Mouse (Mus musculus) layer of hippocampus, adult 18-20 months (tissue): ENCODE measurements at regions not wholly inside any gene's neighbourhood (a gene's known extent, or its start where the extent isn't known, plus 50 kb on each side); places are given as distances from the start of the nearest gene placed in this dataset.
A peak's percentile ranks its signal among the peaks of the same experiment; 100 is the strongest.

Source experiments
- DNase-seq, 2 experiments: peaks; one replicate each; pipeline ENCODE4 v3.0.0; 2022; ENCODE audit warnings: low spot score in 2 of 2

DNA sequence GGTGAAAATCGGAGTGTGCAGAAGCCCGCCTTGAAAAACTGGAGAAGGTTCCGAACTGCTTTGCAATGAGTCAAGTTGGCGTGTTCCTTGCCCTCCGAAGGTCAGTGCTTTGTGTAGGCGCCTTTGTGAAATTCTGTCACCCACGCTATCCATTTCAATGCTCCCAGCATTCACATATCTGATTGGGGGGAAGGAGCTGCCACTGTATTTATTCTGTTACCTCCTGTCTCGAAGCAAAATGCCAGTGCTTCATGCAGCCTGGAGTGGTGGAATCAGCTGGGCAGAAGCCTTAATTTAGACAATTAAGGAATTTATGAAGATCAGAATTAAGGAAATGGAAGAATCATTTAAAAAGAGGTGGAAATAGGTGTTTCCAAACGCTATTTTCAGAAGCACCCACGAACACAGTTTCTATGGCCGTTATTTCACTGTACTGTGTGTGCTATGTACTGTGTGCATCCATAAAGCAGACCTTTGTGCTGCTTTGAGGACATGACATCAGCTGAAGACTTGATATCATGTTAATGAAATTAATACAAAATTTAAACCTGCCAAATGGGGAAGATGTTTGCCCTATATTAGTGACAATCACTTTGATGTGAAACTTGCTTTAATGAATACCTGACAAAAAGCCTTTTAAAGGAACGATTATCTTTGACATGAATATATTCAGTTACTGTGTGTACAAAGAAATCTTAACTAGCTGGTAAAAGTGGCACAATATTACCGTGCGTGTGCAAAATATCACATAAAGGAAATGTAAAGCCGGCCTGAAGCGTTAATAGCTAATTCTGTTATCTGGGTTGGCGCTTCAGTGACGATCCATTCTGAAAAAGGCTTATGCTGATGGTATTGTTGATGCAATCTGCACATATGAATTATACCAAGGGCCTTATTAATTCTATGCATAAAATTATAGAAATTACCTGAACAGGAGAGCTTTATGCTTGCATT is 72.9 kb upstream of the Gls start:
- no peak for DNase-seq

- peak; percentile 46 to 90 for DNase-seq
Measured at GRCm38 (mm10) chr1:52302557-52302956, 69.5 kb upstream of the Gls start.

- DNase-seq = no peak
Measured at GRCm38 (mm10) chr1:52301266-52301665, 68.2 kb upstream of the Gls start.

- DNase-seq = peak in 1 of 2 experiments; percentile 40
Measured at GRCm38 (mm10) chr1:52299559-52299958, 66.5 kb upstream of the Gls start.

DNA sequence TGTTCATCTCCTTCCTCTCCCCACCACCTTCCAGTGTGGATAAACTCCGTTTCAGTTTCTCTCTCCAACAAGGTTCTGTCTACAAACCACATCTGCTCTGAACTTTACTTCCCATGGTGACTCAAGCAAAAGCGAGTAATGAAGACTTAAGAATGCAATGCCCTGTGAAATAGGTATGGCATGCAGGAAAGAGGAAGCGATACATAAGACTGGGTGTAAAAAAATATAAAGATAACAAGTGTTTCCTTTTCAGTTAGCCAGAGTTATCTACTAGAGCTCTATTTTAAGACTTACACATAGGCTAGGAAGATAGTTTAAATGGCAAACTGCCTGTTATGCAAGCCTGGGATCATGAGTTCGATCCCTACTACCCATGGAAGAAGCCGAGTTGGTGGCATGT is 65.3 kb upstream of the Gls start:
- DNase-seq = no peak

DNA sequence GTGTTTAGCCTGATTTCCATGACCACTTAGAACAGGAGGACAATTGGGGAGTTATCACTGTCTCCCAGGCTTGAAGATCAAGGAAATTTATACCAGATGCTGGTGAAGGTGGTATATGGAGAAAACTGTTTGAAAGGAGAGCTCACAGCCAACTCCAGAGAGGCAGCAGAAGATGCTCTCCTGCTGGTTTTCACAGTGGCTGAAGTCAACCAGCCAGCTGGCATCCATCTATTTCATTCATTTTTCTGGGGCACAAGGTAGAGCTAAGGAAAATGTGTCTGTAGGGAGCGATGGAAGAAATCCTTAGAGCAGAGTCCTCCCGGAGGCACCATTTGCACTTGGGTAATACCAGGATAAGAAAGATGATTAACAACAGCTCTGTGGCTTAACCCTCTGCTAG is 63.1 kb upstream of the Gls start:
- no peak for DNase-seq

GRCm38 (mm10) chr1:52294521-52294920 is 61.5 kb upstream of the Gls start:
- peak in 1 of 2 experiments; percentile 41 for DNase-seq

DNA sequence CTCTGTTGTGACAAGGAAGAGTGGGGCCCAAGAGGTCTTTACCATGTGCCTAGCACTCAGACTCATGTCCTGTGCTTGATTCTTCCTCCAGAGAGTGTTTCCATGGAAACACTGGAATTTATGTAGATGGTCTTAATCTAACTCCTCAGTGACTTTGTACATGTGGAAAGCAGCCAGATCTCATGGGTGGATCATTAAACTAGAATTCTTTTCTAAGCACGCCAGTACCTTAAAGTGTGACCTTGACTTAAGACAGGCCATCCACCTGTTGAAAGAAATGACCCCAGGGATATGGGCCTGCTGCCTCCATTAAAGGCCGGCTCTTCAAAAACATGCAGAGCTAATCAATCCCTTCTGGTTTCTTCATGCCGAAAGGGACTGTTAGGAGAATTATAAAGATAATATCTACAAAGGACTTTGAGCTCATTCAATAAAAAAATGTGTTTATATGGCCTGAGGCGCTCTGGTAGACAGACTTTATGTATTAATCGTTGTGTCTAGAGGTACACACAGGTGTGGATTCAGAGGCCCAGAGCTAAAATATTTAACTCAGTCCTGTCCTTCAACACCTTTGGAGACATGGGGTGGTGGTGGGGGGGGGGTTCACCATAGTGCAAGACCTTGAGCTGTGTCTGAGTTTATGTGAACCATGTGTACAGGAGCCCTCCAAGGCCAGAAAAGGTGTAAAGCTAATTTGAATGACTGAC is 60.5 kb upstream of the Gls start:
- no peak for DNase-seq
